In genomic region chr7:89954261-89954660, GRCm38 (mm10) we compare ENCODE assay signal across 27 mouse cellular contexts. TPM values are rescaled to one million over a fixed set of nuclear protein-coding genes. Genes with fewer than 3 reads are reported as not detected.
DNase-seq lines count a peak whose midpoint lies in the region; ATAC-seq lines count a peak whose summit lies in the region.
"Had no signal": no experiment of that assay in that cellular context is flagged by ENCODE, and none has a peak within 500 bp of the region (broad histone marks: within the 10 kb centered on the region; RNA-seq: fewer than 3 reads in every experiment).

No protein-coding gene starts in this region.

- H3K4me2 ChIP-seq in intestine, embryonic 16.5 days (ENCODE audit: low read depth, low read length): no peak overlapping the region
- H3K4me2 ChIP-seq: embryonic facial prominence, embryonic 13.5 days; embryonic facial prominence, embryonic 15.5 days; forebrain, embryonic 12.5 days had no signal

- WGBS in intestine, embryonic 16.5 days: 70% methylated on average over 5 of the region's 5 CpGs

- no peaks in the 10 kb centered on the region for H3K9me3 ChIP-seq in intestine, embryonic 16.5 days (ENCODE audit: control insufficient read depth, low read length)
- H3K9me3 ChIP-seq: embryonic facial prominence, embryonic 13.5 days; embryonic facial prominence, embryonic 15.5 days; forebrain, embryonic 10.5 days; forebrain, embryonic 12.5 days; G1E had no signal

- intact Hi-C loops in heart, postnatal 14 days (cut with DNase I): no loop called here

- no peak overlapping the region for H3K9ac ChIP-seq in intestine, embryonic 16.5 days (ENCODE audit: low read depth, low read length)
- H3K9ac ChIP-seq: embryonic facial prominence, embryonic 13.5 days; embryonic facial prominence, embryonic 15.5 days; forebrain, embryonic 12.5 days had no signal

- 0 out of 2 replicates have a peak, but pooled peaks have one; percentile 17 for ATAC-seq in intestine, embryonic 16.5 days
- ATAC-seq: CD4-positive, CD25-positive, alpha-beta regulatory T cell, adult 4 months; forebrain, embryonic 14.5 days; forebrain, embryonic 16.5 days had no signal

- DNase-seq in heart, adult 11 months: peak; percentile 57
- DNase-seq in heart, postnatal 14 days: no peak
- DNase-seq in R1 (ENCODE audit: low read depth, low spot score) (peak; percentile 67), MN1 (ENCODE audit: low spot score) (no peak)
- DNase-seq: adrenal gland, adult 2 months; adrenal gland, postnatal 10 days; adrenal gland, postnatal 25 days; B cell, adult 2 months; cerebellum, adult 11 months; cerebellum, adult 18-20 months; cerebellum, adult 8-10 months; cerebellum, adult 9-11 months; cerebellum, postnatal 14 days; cerebellum, postnatal 36 days; embryo, embryonic 11 days had no signal

- no peaks in the 10 kb centered on the region for H3K4me1 ChIP-seq in intestine, embryonic 16.5 days (ENCODE audit: control insufficient read depth, insufficient read depth, low read length)
- H3K4me1 ChIP-seq: embryonic facial prominence, embryonic 13.5 days; embryonic facial prominence, embryonic 15.5 days; forebrain, embryonic 10.5 days; forebrain, embryonic 12.5 days had no signal

- 0 out of 2 replicates have a peak, but pooled peaks cover 7% of the 10 kb centered on the region for H3K36me3 ChIP-seq in intestine, embryonic 16.5 days (ENCODE audit: control insufficient read depth, insufficient read depth, low read length)

- H3K27me3 ChIP-seq in intestine, embryonic 16.5 days (replicated peaks; ENCODE audit: control insufficient read depth, insufficient read depth, low read length): no peaks in the 10 kb centered on the region
- H3K27me3 ChIP-seq: CH12.LX; embryonic facial prominence, embryonic 13.5 days; embryonic facial prominence, embryonic 15.5 days; forebrain, embryonic 12.5 days had no signal

- no peak overlapping the region for H3K4me3 ChIP-seq in intestine, embryonic 16.5 days (ENCODE audit: low read length)
- H3K4me3 ChIP-seq: embryonic facial prominence, embryonic 13.5 days; embryonic facial prominence, embryonic 15.5 days; erythroblast, embryonic 14.5 days; forebrain, embryonic 10.5 days; forebrain, embryonic 12.5 days had no signal

- H3K27ac ChIP-seq in intestine, embryonic 16.5 days (ENCODE audit: low read length): no peak overlapping the region
- H3K27ac ChIP-seq: embryonic facial prominence, embryonic 13.5 days; embryonic facial prominence, embryonic 15.5 days; forebrain, embryonic 10.5 days; forebrain, embryonic 12.5 days had no signal

RNA-seq across cellular contexts. Expression of gene Hikeshi, which starts 13.3 kb away (rescaled TPM):
- total RNA-seq in heart, postnatal 14 days (2021): 10 to 100 TPM; 52.0 to 61.7 TPM
- polyA plus RNA-seq in intestine, embryonic 16.5 days (2015; fragmentation: Nextera tagmentation; extraction: Ambion mirVana): 121 and 134 TPM in 2 replicates

RNA-seq across cellular contexts. Expression of gene Eed, which starts 26.5 kb away (rescaled TPM):
- total RNA-seq in heart, postnatal 14 days (2021): 10 to 100 TPM; 27.1 to 31.3 TPM
- polyA plus RNA-seq in intestine, embryonic 16.5 days (2015; fragmentation: Nextera tagmentation; extraction: Ambion mirVana): 48.4 and 59.1 TPM in 2 replicates

RNA-seq across cellular contexts. Expression of gene Ccdc81, which starts 50.8 kb away (rescaled TPM):
- under 1 TPM in 1 of 2 experiments, not detected in 1; 0.10 TPM for total RNA-seq in heart, postnatal 14 days (2021)
- not detected in 2 replicates for polyA plus RNA-seq in intestine, embryonic 16.5 days (2015; fragmentation: Nextera tagmentation; extraction: Ambion mirVana)
- total RNA-seq: adrenal gland, postnatal 25 days; CH12.LX; common myeloid progenitor, adult 5-6 weeks; G1E had no signal
- polyA plus RNA-seq: adrenal gland, adult 2 months; CD4-positive, CD25-positive, alpha-beta regulatory T cell, adult 4 months; erythroblast, embryonic 14.5 days; forebrain, embryonic 10.5 days; G1E had no signal

Comparison
In these comparisons a context has a peak if more than half of its experiments do, and no peak if none do; other contexts are left out.
1. DNase-seq: peak in heart, adult 11 months (single experiment) and R1 (single experiment); none in heart, postnatal 14 days (0 of 2) and MN1 (single experiment).